Mouse (Mus musculus) limb, embryonic 13.5 days (tissue): ENCODE data around the gene Otulinl. TPM values are rescaled to one million over a fixed set of nuclear protein-coding genes. Genes with fewer than 3 reads are reported as not detected.

ENCODE experiments used
- ATAC-seq: fragments of 200-750 bp; cut with Nextera tagmentation; 2 replicates; pipeline ENCODE4 v1.8.0; 2017; ENCODE audit warnings: low read depth, moderate number of reproducible peaks, moderate TSS enrichment; ENCODE audit not compliant: low FRiP score
- H3K27ac ChIP-seq: fragments of 300-500 bp; sonication (generic); 2 replicates; pipeline ENCODE4 v1.5.1; 2015; ENCODE audit warnings: inconsistent platforms, mild to moderate bottlenecking, moderate library complexity
- H3K27me3 ChIP-seq: fragments of 300-500 bp; sonication (generic); 2 replicates; pipeline ENCODE4 v1.6.1; 2015; ENCODE audit warnings: mild to moderate bottlenecking, inconsistent platforms
- H3K36me3 ChIP-seq: fragments of 300-500 bp; sonication (generic); 2 replicates; pipeline ENCODE4 v1.6.1; 2015; ENCODE audit warnings: inconsistent platforms, mild to moderate bottlenecking, moderate library complexity
- H3K4me1 ChIP-seq: fragments of 300-500 bp; sonication (generic); 2 replicates; pipeline ENCODE4 v1.6.1; 2015; ENCODE audit warnings: inconsistent platforms
- H3K4me2 ChIP-seq: fragments of 300-500 bp; sonication (generic); replicated peaks from 2 replicates; pipeline ENCODE4 v1.6.1; 2015; ENCODE audit warnings: inconsistent platforms, mild to moderate bottlenecking, moderate library complexity
- H3K4me3 ChIP-seq: fragments of 300-500 bp; sonication (generic); 2 replicates; pipeline ENCODE4 v1.5.1; 2015; ENCODE audit warnings: moderate library complexity, mild to moderate bottlenecking, inconsistent platforms
- H3K9ac ChIP-seq: fragments of 300-500 bp; sonication (generic); 2 replicates; pipeline ENCODE4 v1.6.1; 2015; ENCODE audit warnings: mild to moderate bottlenecking, inconsistent platforms
- H3K9me3 ChIP-seq: fragments of 300-500 bp; sonication (generic); 2 replicates; pipeline ENCODE4 v1.6.1; 2016; ENCODE audit warnings: inconsistent platforms
- WGBS: fragments of 180-500 bp; shearing (Covaris S2); methylation state at CpG from one replicate; pipeline ENCODE4 v1.1.7; 2015; 5-methylcytosine and 5-hydroxymethylcytosine counted together
- polyA plus RNA-seq: library from polyadenylated mRNA; unstranded; fragments of >200 nt; fragmentation: Nextera tagmentation; extraction: Ambion mirVana; gene quantifications from 2 replicates; pipeline ENCODE4 v1.2.1, GENCODE M21; 2015

The Otulinl gene
- polyA plus RNA-seq, 1 experiment from 2014 or later = 17.2 TPM

DNA sequence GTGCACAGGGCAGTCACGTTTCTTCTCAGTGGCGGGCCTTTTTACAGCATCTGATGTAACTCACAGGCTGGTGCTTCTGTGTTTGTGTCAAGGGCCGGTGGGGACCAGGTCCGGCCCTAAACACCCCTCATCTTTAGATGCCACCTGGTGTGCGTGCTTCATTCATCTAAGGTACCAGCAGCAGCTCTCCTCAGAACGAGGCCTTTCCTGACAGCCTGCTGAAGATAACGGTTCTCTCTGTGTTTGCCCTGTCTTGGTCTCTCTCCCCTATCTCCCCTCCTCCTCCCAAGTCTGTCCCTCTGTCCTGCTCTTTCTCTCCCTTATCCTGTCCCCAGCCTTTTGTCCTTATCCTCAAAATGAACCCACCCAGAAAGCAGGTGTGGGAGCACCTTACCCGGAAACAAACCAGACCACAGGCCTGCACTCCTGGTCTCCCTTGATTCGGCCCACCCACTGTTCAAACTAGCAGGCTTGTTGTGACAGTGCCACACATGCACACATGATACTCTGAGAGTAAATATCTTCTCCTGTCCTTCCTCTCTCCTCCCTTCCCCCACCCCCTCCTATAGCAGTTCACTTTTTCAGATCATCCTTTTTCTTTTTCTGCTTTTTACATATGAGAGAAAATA lies 14.4 kb downstream of the Otulinl start:
- no peak for ATAC-seq
- Histone ChIP-seq H3K36me3 (peaks cover 4% of the 10 kb centered on the region; the same call in 1 of the 2 replicates), H3K9me3 (no peaks in the 10 kb centered on the region), H3K4me1 (peaks cover 8% of the 10 kb centered on the region), H3K4me3 (no peak overlapping the region), H3K27me3 (no peaks in the 10 kb centered on the region), H3K9ac (no peak overlapping the region), H3K4me2 (no peak overlapping the region), H3K27ac (no peak overlapping the region)
- 64% methylated on average over 9 of the region's 9 CpGs for WGBS

DNA sequence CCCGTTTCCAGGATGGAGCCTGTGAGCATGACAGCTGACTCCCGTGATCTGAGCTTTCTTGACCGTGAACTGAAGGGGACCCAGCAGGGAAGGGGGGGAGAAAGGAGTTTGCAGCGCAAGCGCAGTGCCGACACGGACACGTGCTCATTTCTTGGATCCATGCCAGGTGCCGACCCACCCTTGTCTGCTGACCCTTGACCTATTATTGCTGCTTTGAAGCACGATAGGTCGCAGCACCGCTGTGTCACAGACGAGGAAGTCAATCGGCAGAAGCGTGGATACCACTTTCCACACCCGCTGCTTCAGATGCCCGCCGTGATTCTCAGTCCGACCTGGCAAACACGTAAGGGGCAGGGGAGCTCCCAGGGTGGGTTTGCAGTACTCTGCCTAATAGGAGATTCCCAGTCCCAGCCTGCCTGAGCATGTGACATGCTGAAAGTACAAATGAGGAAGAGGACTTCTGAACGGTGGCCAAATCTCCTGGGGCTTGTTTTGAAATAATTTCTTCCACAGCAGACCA lies 15.9 kb downstream of the Otulinl start:
- Histone ChIP-seq H3K36me3 (peaks cover 4% of the 10 kb centered on the region; the same call in 1 of the 2 replicates), H3K4me3 (no peak overlapping the region), H3K4me1 (peaks cover 8% of the 10 kb centered on the region), H3K4me2 (peak overlapping the region; percentile 44), H3K9me3 (no peaks in the 10 kb centered on the region), H3K27ac (no peak overlapping the region), H3K27me3 (no peaks in the 10 kb centered on the region), H3K9ac (no peak overlapping the region; the same call in 1 of the 2 replicates)
- ATAC-seq = no peak
- 48% methylated on average over 21 of the region's 21 CpGs for WGBS

DNA sequence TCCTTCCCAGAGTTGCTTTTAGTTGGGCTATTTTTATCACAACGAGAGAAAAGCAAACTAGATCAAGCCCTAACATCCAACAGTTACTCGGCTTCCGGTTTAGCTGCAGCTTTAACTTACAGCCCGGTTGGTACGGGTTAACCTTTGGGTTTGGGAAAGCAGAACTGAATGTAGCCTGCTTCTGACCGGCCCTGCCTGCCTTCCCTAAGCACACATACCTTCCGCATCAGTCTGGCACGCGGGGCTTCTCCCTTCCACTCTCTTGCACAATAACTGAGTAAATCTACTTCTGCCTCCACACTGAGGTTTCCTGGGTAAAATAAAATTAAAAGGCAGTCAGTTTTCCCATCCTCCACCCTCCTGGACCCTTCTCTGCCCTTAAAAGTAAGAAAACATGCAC lies 17.3 kb downstream of the Otulinl start:
- Histone ChIP-seq H3K9me3 (no peaks in the 10 kb centered on the region), H3K4me3 (no peak overlapping the region)
- WGBS = 93% methylated on average over 9 of the region's 9 CpGs

DNA sequence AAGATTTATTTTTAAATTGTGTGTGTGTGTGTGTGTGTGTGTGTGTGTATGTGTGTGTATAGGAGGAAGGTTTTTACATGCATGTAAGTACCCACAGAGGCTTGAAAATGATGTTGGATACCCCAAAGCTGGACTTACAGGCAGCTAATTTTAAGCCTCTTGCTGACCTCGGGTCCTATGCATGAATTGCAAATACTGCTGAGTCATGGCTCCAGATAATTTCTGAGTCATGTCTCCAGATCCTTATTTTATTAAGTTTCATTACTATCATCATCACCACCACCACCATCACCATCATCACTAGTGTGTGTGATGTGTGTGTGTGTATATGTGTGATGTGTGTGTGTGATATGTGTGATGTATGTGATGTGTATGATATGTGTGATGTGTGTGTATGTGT lies 18.7 kb downstream of the Otulinl start:
- Histone ChIP-seq H3K9me3 (peaks cover 4% of the 10 kb centered on the region; the same call in 1 of the 2 replicates), H3K4me2 (no peak overlapping the region), H3K4me3 (no peak overlapping the region), H3K27me3 (no peaks in the 10 kb centered on the region), H3K36me3 (peaks cover 4% of the 10 kb centered on the region; the same call in 1 of the 2 replicates), H3K9ac (no peak overlapping the region), H3K4me1 (peaks cover 8% of the 10 kb centered on the region), H3K27ac (no peak overlapping the region)
- ATAC-seq = no peak
- 33% methylated on average over 1 of the region's 1 CpGs for WGBS

More for the DNA sequence above, 17.3 kb downstream of the Otulinl start:
- no peak overlapping the region for H3K27ac ChIP-seq
- H3K27me3 ChIP-seq = no peaks in the 10 kb centered on the region
- H3K4me1 ChIP-seq = peaks cover 8% of the 10 kb centered on the region
- H3K36me3 ChIP-seq = peaks cover 4% of the 10 kb centered on the region; the same call in 1 of the 2 replicates
- no peak for ATAC-seq
- H3K4me2 ChIP-seq = no peak overlapping the region
- no peak overlapping the region for H3K9ac ChIP-seq

DNA sequence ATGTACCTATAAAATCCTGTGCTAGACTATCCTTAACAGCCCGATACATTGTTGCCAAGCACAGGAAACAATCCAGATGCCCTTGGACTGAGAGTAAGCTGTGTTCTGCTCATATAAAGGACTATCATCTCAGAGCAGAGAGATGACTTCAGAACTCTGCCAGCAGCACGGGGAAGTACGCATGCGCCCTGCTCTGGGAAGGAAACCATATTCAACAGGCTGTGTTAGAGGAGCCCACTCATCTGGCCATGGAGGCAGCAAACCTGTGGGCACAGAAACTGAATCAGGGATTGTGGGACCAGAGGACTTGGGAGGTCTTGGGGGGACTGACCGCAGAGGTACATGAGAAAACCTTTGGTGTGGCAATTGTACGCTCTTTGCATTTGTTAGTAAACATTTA lies 19.7 kb downstream of the Otulinl start:
- no peaks in the 10 kb centered on the region for H3K27me3 ChIP-seq
- no peak overlapping the region for H3K4me3 ChIP-seq
- no peak overlapping the region for H3K9ac ChIP-seq
- H3K36me3 ChIP-seq = peaks cover 4% of the 10 kb centered on the region; the same call in 1 of the 2 replicates
- ATAC-seq = no peak
- H3K9me3 ChIP-seq = peaks cover 4% of the 10 kb centered on the region; the same call in 1 of the 2 replicates
- no peak overlapping the region for H3K27ac ChIP-seq
- H3K4me2 ChIP-seq = no peak overlapping the region
- peaks cover 8% of the 10 kb centered on the region for H3K4me1 ChIP-seq
- WGBS = 90% methylated on average over 6 of the region's 6 CpGs

DNA sequence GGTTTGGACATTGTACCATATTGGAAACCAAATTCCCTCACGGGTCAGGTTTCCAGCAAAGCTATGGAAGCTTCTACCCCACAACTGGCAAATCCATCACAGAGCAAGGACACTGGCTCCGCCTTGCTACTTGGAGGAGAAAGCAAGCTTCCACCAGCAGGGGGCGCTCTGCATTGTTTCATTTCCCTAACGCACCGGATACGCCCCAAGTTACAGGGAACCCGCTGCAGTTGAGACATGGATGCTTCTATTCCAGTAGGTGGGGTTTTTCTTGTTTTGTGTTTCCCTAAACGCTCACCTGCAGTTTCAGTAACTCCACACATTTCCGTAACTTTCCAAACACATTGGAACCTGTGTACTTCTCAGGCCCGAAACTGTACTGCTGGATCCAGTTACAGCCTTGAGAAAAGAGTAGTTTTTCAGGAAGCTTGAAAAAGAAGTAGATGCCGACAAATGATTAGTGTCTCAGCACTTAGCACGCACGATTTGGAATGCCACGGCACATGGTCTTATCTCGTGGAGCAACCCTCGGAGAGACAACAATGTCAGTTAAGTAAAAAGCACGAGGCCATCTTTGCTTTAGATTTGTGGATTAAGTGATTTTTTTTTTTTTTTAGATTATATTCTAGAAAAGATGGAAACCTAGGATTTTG lies 21.7 kb downstream of the Otulinl start:
- no peak overlapping the region for H3K9ac ChIP-seq
- H3K27me3 ChIP-seq = no peaks in the 10 kb centered on the region
- peaks cover 4% of the 10 kb centered on the region; the same call in 1 of the 2 replicates for H3K9me3 ChIP-seq
- peaks cover 4% of the 10 kb centered on the region; the same call in 1 of the 2 replicates for H3K36me3 ChIP-seq
- no peak overlapping the region for H3K4me2 ChIP-seq
- no peak overlapping the region for H3K4me3 ChIP-seq
- WGBS = 45% methylated on average over 17 of the region's 17 CpGs
- ATAC-seq = peak; percentile 82
- H3K27ac ChIP-seq = no peak overlapping the region
- H3K4me1 ChIP-seq = no peaks in the 10 kb centered on the region

DNA sequence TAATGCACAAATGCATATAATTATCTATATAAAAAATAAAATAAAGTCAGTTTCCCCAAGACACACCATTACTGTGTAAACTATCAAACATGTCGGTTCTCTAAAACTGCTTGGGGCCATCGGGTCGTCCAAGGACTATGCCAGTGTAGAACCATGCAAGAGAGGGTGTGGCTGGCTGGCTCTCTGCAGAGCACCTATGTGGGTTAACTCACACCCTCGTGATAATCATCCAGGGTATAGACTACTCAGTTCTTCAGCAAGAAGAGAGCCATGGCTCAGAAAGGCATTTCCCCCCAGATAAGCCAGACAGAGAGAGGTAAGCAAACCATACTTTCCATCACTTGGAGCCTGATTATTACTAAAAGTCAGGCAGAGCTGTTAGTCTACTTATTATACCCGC lies 22.2 kb downstream of the Otulinl start:
- peaks cover 4% of the 10 kb centered on the region; the same call in 1 of the 2 replicates for H3K9me3 ChIP-seq
- 84% methylated on average over 5 of the region's 5 CpGs for WGBS
- no peak overlapping the region for H3K4me3 ChIP-seq
- no peak overlapping the region for H3K27ac ChIP-seq
- no peak for ATAC-seq
- H3K4me1 ChIP-seq = no peaks in the 10 kb centered on the region
- no peak overlapping the region for H3K4me2 ChIP-seq
- H3K9ac ChIP-seq = no peak overlapping the region
- no peaks in the 10 kb centered on the region for H3K27me3 ChIP-seq
- H3K36me3 ChIP-seq = peaks cover 4% of the 10 kb centered on the region; the same call in 1 of the 2 replicates

DNA sequence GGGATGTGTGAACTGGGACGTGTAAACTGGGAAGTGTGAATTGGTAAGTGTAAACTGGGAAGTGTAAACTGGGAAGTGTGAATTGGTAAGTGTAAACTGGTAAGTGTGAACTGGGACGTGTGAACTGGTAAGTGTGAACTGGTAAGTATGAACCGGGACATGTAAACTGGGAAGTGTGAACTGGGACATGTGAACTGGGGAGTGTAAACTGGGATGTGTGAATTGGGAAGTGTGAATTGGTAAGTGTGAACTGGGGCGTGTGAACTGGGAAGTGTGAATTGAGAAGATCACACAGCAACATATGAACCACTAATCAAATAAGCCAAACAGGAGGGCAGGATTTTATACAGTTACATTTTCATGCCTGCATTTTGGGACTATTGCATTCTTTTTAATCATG lies 23.0 kb downstream of the Otulinl start:
- Histone ChIP-seq H3K4me1 (no peaks in the 10 kb centered on the region), H3K36me3 (no peaks in the 10 kb centered on the region), H3K4me3 (no peak overlapping the region), H3K27ac (no peak overlapping the region), H3K9ac (no peak overlapping the region), H3K9me3 (peaks cover 4% of the 10 kb centered on the region; the same call in 1 of the 2 replicates), H3K4me2 (no peak overlapping the region), H3K27me3 (no peaks in the 10 kb centered on the region)
- no peak for ATAC-seq
- 85% methylated on average over 4 of the region's 4 CpGs for WGBS

DNA sequence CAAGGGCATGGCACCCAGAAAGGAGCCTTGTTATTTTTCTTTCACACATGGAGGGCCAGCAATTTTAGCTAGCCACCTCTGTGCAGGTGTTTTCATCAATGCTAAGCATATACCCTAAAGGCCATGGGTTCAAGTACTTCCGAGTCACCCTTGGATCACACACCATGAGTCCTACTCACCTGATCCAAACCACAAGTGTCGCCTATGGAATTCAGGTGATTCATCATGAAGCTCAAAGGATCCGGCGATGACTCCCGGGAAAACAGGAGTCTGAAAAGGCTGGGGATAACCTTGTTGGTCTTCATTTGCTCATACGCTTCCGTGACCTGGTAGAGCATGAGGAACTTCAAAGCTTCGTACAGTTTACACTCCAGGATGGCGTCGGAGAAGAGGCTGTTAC lies 23.5 kb downstream of the Otulinl start:
- Histone ChIP-seq H3K27me3 (no peaks in the 10 kb centered on the region), H3K9ac (no peak overlapping the region), H3K4me1 (no peaks in the 10 kb centered on the region), H3K27ac (no peak overlapping the region), H3K9me3 (peaks cover 4% of the 10 kb centered on the region; the same call in 1 of the 2 replicates), H3K4me3 (no peak overlapping the region), H3K36me3 (no peaks in the 10 kb centered on the region), H3K4me2 (no peak overlapping the region)
- 91% methylated on average over 10 of the region's 10 CpGs for WGBS
- no peak for ATAC-seq

DNA sequence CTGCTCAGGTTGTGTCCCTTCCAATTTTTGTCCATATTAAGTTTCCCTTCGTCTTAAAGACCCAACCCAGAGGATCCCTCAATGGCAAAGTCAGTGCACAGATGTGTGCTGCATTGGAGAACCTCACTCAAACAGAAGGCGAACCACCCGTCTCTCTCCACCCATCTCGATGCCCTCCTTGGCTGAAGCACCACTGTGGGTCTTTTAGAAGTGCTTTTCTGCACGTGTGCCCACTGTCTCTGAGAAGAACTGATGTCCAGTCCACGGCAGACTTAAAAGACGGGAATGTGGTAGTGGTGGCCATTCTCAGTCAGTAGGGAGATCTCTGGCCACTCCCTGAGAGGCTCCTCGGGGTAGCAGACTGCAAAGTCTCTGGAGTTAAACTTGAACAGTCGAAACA lies 24.8 kb downstream of the Otulinl start:
- no peak for ATAC-seq
- no peak overlapping the region for H3K4me3 ChIP-seq
- no peak overlapping the region for H3K4me2 ChIP-seq
- H3K27ac ChIP-seq = no peak overlapping the region
- H3K4me1 ChIP-seq = no peaks in the 10 kb centered on the region
- H3K9me3 ChIP-seq = peaks cover 4% of the 10 kb centered on the region; the same call in 1 of the 2 replicates
- no peaks in the 10 kb centered on the region for H3K27me3 ChIP-seq
- H3K36me3 ChIP-seq = no peaks in the 10 kb centered on the region
- 82% methylated on average over 9 of the region's 9 CpGs for WGBS
- no peak overlapping the region for H3K9ac ChIP-seq

DNA sequence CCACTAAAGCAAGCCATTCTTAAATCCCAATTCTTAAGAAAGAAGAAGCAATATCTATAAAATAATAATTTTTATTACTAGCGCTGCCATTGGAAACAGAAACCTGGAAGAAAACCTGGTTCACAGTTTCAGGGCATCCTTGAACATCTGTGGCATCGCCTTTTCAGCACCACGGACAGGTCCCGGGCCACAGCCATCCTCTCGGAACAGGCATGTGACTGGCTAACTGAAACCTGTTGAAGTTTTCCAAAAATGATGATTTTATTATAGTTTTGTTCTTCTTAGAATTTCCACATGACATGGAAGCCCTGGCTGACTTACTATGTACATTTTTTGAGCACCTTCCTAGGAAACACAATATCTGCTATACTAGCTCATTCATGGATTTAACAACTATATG lies 26.4 kb downstream of the Otulinl start:
- Histone ChIP-seq H3K4me1 (no peaks in the 10 kb centered on the region), H3K9me3 (peaks cover 4% of the 10 kb centered on the region; the same call in 1 of the 2 replicates), H3K9ac (no peak overlapping the region), H3K27me3 (no peaks in the 10 kb centered on the region), H3K36me3 (no peaks in the 10 kb centered on the region), H3K27ac (no peak overlapping the region), H3K4me3 (no peak overlapping the region), H3K4me2 (no peak overlapping the region)
- WGBS = 17% methylated on average over 5 of the region's 5 CpGs
- ATAC-seq = no peak

DNA sequence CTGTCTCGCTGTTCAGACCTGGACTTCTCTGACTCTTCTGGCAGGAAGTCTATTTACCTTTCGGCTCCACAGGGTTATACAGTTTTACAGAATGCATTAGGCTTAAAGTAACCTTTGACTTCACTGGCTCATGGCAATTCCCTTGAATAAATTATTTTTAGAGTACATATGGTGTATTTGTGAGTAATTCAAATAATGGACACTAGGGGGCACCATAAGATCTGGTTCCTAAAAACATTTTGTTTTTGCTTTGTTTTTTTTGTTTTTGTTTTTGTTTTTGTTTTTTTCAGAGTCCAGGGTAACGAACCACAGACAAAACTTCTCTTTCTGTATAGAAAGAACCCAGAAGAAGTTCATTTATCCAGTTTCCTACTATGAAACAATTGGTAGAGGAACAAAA lies 33.7 kb downstream of the Otulinl start:
- Histone ChIP-seq H3K27me3 (no peaks in the 10 kb centered on the region), H3K4me1 (no peaks in the 10 kb centered on the region), H3K9me3 (no peaks in the 10 kb centered on the region), H3K36me3 (no peaks in the 10 kb centered on the region), H3K27ac (no peak overlapping the region), H3K4me2 (no peak overlapping the region), H3K9ac (no peak overlapping the region), H3K4me3 (no peak overlapping the region)
- ATAC-seq = no peak
- 48% methylated on average over 3 of the region's 3 CpGs for WGBS
